8 mouse cellular contexts compared by ENCODE assay signal in the genomic region with DNA sequence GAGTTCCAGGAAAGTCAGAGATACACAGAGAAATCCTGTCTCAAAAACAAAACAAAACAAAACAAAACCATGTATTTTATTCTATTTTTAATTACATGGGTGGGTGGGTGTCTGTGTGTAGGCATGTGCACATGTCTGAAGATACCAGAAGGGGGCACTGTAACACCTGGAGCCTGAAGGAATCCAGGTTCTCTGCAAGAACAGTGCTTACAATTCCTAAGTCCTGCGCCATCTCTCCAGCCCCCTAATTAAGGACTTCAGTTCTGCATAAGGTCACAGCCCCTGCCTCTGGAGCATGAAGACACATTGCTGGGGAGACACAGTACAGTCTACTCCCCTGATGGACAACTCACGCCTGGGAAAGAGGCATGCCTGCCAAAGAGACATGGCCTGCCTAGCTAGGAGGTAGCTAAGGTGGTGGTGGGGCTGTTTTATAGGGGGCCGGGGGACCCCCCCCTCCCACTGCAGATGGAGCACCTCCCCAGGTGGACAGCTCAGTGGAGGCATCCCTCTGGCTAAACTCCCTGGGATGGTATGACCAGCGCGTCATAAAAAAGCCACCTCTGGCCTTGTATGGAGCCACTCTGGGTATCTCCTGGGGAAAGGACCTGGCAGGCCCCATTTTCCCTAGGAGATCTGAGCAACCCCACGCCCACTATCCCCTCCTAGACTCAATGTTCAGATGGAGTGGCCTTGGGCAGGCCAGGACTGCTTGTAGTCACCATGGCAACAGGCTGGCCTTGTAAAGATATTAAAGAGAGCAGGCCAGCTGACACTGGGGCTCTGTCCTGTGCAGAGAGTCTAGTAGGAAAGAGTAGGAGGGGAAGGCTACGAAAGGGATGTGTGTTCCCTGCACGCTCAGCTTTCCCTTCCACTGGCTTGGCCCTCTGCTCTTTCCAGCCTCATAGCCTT. TPM values are rescaled to one million over a fixed set of nuclear protein-coding genes. Genes with fewer than 3 reads are reported as not detected.
DNase-seq lines count a peak whose midpoint lies in the region; ATAC-seq and TF ChIP-seq lines count a peak whose summit lies in the region.

No protein-coding gene starts in this region.

- H3K4me3 ChIP-seq in embryonic fibroblast, embryonic 13.5 days (ENCODE audit: insufficient read depth, low read length) = no peak overlapping the region
- no peak overlapping the region for H3K4me3 ChIP-seq in kidney, embryonic 16.5 days (ENCODE audit: low read length)
- no peak overlapping the region for H3K4me3 ChIP-seq in stomach, postnatal 0 days (ENCODE audit: low read depth, low read length)

- TF ChIP-seq POLR2A in embryonic fibroblast, embryonic 13.5 days (IDR thresholded peaks at IDR 0.05; ENCODE audit: low read depth, low read length) = no peak

- H3K9me3 ChIP-seq in kidney, embryonic 16.5 days (ENCODE audit: low read length) = no peaks in the 10 kb centered on the region
- no peaks in the 10 kb centered on the region for H3K9me3 ChIP-seq in stomach, postnatal 0 days (ENCODE audit: control insufficient read depth, low read length)

- no peak for TF ChIP-seq EP300 in stomach, postnatal 0 days (optimal IDR thresholded peaks at IDR 0.05)

- WGBS in kidney, embryonic 16.5 days = 70% methylated on average over 8 of the region's 8 CpGs
- 78% methylated on average over 8 of the region's 8 CpGs for WGBS in stomach, postnatal 0 days

- H3K4me1 ChIP-seq in embryonic fibroblast, embryonic 13.5 days (ENCODE audit: control insufficient read depth, insufficient read depth, low read length) = peaks cover 2% of the 10 kb centered on the region; the same call in 1 of the 2 replicates
- peaks cover 13% of the 10 kb centered on the region; the same call in 1 of the 2 replicates for H3K4me1 ChIP-seq in kidney, embryonic 16.5 days (ENCODE audit: insufficient read depth, low read length)
- H3K4me1 ChIP-seq in stomach, postnatal 0 days (replicated peaks; ENCODE audit: control insufficient read depth, insufficient read depth) = peaks cover 4% of the 10 kb centered on the region; the same call in 1 of the 2 replicates

- 0 out of 2 replicates have a peak, but pooled peaks have one; percentile 32 for ATAC-seq in kidney, embryonic 16.5 days (ENCODE audit: low FRiP score, low TSS enrichment)
- ATAC-seq in stomach, postnatal 0 days (ENCODE audit: low FRiP score, low TSS enrichment) = no peak

- H3K36me3 ChIP-seq in kidney, embryonic 16.5 days (ENCODE audit: insufficient read depth, low read length) = peaks cover 4% of the 10 kb centered on the region; the same call in 1 of the 2 replicates
- H3K36me3 ChIP-seq in stomach, postnatal 0 days (ENCODE audit: control insufficient read depth, insufficient read depth, low read length) = 0 out of 2 replicates have a peak, but pooled peaks cover 2% of the 10 kb centered on the region

- H3K27ac ChIP-seq in embryonic fibroblast, embryonic 13.5 days (ENCODE audit: insufficient read depth, low read length) = no peak overlapping the region
- no peak overlapping the region for H3K27ac ChIP-seq in kidney, embryonic 16.5 days (ENCODE audit: low read length)
- no peak overlapping the region for H3K27ac ChIP-seq in stomach, postnatal 0 days (replicated peaks)

- no peak overlapping the region for H3K4me2 ChIP-seq in kidney, embryonic 16.5 days (replicated peaks; ENCODE audit: low read depth, low read length)
- no peak overlapping the region for H3K4me2 ChIP-seq in stomach, postnatal 0 days (replicated peaks; ENCODE audit: low read depth)

- H3K27me3 ChIP-seq in kidney, embryonic 16.5 days (ENCODE audit: insufficient read depth, low read length) = no peaks in the 10 kb centered on the region
- no peaks in the 10 kb centered on the region for H3K27me3 ChIP-seq in stomach, postnatal 0 days (ENCODE audit: control insufficient read depth, insufficient read depth, low read length)

- H3K9ac ChIP-seq in kidney, embryonic 16.5 days (replicated peaks; ENCODE audit: low read length) = no peak overlapping the region
- no peak overlapping the region for H3K9ac ChIP-seq in stomach, postnatal 0 days (ENCODE audit: low read length)

- peak; percentile 89 for DNase-seq in ovary, adult 18-20 months (ENCODE audit: low spot score)
- DNase-seq in ovary, postnatal 10 days (ENCODE audit: low spot score) = no peak
- DNase-seq in adrenal gland, adult (ENCODE audit: inconsistent age in 2 of 2, low spot score in 1 of 2) = peak; percentile 84 to 89
- DNase-seq in lung, postnatal 25 days (ENCODE audit: low spot score) = peak; percentile 24
- peak; percentile 29 for DNase-seq in stomach, postnatal 0 days (ENCODE audit: low spot score)
- DNase-seq in urinary bladder, postnatal 10 days (ENCODE audit: low spot score) = no peak

- TF ChIP-seq CTCF in embryonic fibroblast, embryonic 13.5 days (IDR thresholded peaks at IDR 0.05; ENCODE audit: borderline replicate concordance, insufficient read depth, low read length) = peak; percentile 2; the same call in 1 of the 2 replicates
- peak; percentile 78 for TF ChIP-seq CTCF in stomach, postnatal 0 days (IDR thresholded peaks at IDR 0.05; ENCODE audit: low read depth)

RNA-seq across cellular contexts. Expression of gene Crtc1, which starts 23.6 kb away (rescaled TPM):
- 13.7 and 15.6 TPM in 2 replicates for polyA plus RNA-seq in embryonic fibroblast, embryonic 13.5 days (2011; ENCODE audit: insufficient read length, low read depth, missing spikeins)
- 19.9 and 22.3 TPM in 2 replicates for polyA plus RNA-seq in kidney, embryonic 16.5 days (2015; fragmentation: Nextera tagmentation; extraction: Ambion mirVana)
- 8.0 and 8.4 TPM in 2 replicates for polyA plus RNA-seq in stomach, postnatal 0 days (2015; fragmentation: Nextera tagmentation; extraction: Ambion mirVana)

RNA-seq across cellular contexts. Expression of gene Comp, which starts 42.4 kb away (rescaled TPM):
- 1.6 and 1.9 TPM in 2 replicates for polyA plus RNA-seq in embryonic fibroblast, embryonic 13.5 days (2011; ENCODE audit: insufficient read length, low read depth, missing spikeins)
- 0.21 and 1.00 TPM in 2 replicates for polyA plus RNA-seq in kidney, embryonic 16.5 days (2015; fragmentation: Nextera tagmentation; extraction: Ambion mirVana)
- polyA plus RNA-seq in stomach, postnatal 0 days (2015; fragmentation: Nextera tagmentation; extraction: Ambion mirVana) = 0.15 and 0.42 TPM in 2 replicates

Comparison
In these comparisons a context has a peak if more than half of its experiments do, and no peak if none do; other contexts are left out.
1. DNase-seq: peak in ovary, adult 18-20 months (single experiment), adrenal gland, adult (2 of 2), lung, postnatal 25 days (single experiment) and stomach, postnatal 0 days (single experiment); none in ovary, postnatal 10 days (single experiment) and urinary bladder, postnatal 10 days (single experiment).